Mouse (Mus musculus): Measurements from ENCODE around the gene Trim2.

The Trim2 gene

GRCm38 (mm10) chr3:84319504-84319903 lies 12.8 kb upstream of the Trim2 start:
- DNase-seq (ENCODE audit: low spot score in 2 of 2) = no peak

- no peak for DNase-seq (ENCODE audit: low spot score in 2 of 2)
These were observed 12.2 kb upstream of the Trim2 start for GRCm38 (mm10) chr3:84318865-84319264.

- DNase-seq (ENCODE audit: low spot score in 2 of 2) = peak in 1 of 2 experiments; percentile 49
These were observed 8.0 kb upstream of the Trim2 start for GRCm38 (mm10) chr3:84314651-84315191.

GRCm38 (mm10) chr3:84313801-84314541 lies 7.3 kb upstream of the Trim2 start:
- no peak for DNase-seq (ENCODE audit: low spot score in 2 of 2)

- peak in 1 of 2 experiments; percentile 60 for DNase-seq (ENCODE audit: low spot score in 2 of 2)
These were observed 6.5 kb upstream of the Trim2 start for GRCm38 (mm10) chr3:84313003-84313800.

GRCm38 (mm10) chr3:84312326-84312725 lies 5.6 kb upstream of the Trim2 start:
- DNase-seq (ENCODE audit: low spot score in 2 of 2) = no peak

- no peak for DNase-seq (ENCODE audit: low spot score in 2 of 2)
These were observed 839 bp upstream of the Trim2 start for GRCm38 (mm10) chr3:84307516-84307915.

GRCm38 (mm10) chr3:84305722-84306510 lies 761 bp downstream of the Trim2 start:
- no peak for DNase-seq (ENCODE audit: low spot score in 2 of 2)

GRCm38 (mm10) chr3:84305010-84305692 lies 1.5 kb downstream of the Trim2 start:
- DNase-seq (ENCODE audit: low spot score in 2 of 2) = peak; percentile 78 to 81

- peak; percentile 72 for DNase-seq (ENCODE audit: low spot score in 2 of 2)
These were observed 2.2 kb downstream of the Trim2 start for GRCm38 (mm10) chr3:84304339-84305009.

- no peak for DNase-seq (ENCODE audit: low spot score in 2 of 2)
These were observed 3.2 kb downstream of the Trim2 start for GRCm38 (mm10) chr3:84303395-84303949.

GRCm38 (mm10) chr3:84302273-84302672 lies 4.4 kb downstream of the Trim2 start:
- DNase-seq (ENCODE audit: low spot score in 2 of 2) = peak in 1 of 2 experiments; percentile 54

GRCm38 (mm10) chr3:84301674-84302073 lies 5.0 kb downstream of the Trim2 start:
- no peak for DNase-seq (ENCODE audit: low spot score in 2 of 2)

GRCm38 (mm10) chr3:84298186-84298585 lies 8.5 kb downstream of the Trim2 start:
- no peak for DNase-seq (ENCODE audit: low spot score in 2 of 2)

- no peak for DNase-seq (ENCODE audit: low spot score in 2 of 2)
These were observed 10.0 kb downstream of the Trim2 start for GRCm38 (mm10) chr3:84296676-84297075.

- no peak for DNase-seq (ENCODE audit: low spot score in 2 of 2)
These were observed 11.9 kb downstream of the Trim2 start for GRCm38 (mm10) chr3:84294734-84295133.

- DNase-seq (ENCODE audit: low spot score in 2 of 2) = no peak
These were observed 12.7 kb downstream of the Trim2 start for GRCm38 (mm10) chr3:84293666-84294595.

- DNase-seq (ENCODE audit: low spot score in 2 of 2) = no peak
These were observed 14.4 kb downstream of the Trim2 start for GRCm38 (mm10) chr3:84292238-84292637.

GRCm38 (mm10) chr3:84288931-84289330 lies 17.7 kb downstream of the Trim2 start:
- DNase-seq (ENCODE audit: low spot score in 2 of 2) = no peak

Measured in frontal cortex, postnatal 10 days (tissue).